Mouse (Mus musculus) kidney, postnatal 0 days (tissue): ENCODE measurements around the gene Ltf. TPM values are rescaled to one million over a fixed set of nuclear protein-coding genes. Genes with fewer than 3 reads are reported as not detected.

Source experiments
- ATAC-seq: fragments of 200-750 bp; cut with Nextera tagmentation; replicated peaks from 2 replicates; pipeline ENCODE4 v1.8.0; 2017; ENCODE audit warnings: low read depth, moderate number of reproducible peaks, moderate TSS enrichment, moderate library complexity; ENCODE audit not compliant: low FRiP score
- DNase-seq: peaks from one replicate; pipeline ENCODE4 v3.0.0-alpha.2; 2016; ENCODE audit warnings: low spot score
- H3K27ac ChIP-seq: fragments of 300-500 bp; sonication (generic); 2 replicates; pipeline ENCODE4 v1.5.1; 2014; ENCODE audit warnings: mild to moderate bottlenecking
- H3K27me3 ChIP-seq: fragments of 300-500 bp; sonication (generic); 2 replicates; pipeline ENCODE4 v1.6.1; 2014; ENCODE audit warnings: low read length, mixed read lengths; ENCODE audit not compliant: insufficient read depth
- H3K36me3 ChIP-seq: fragments of 300-500 bp; sonication (generic); 2 replicates; pipeline ENCODE4 v1.6.1; 2014; ENCODE audit warnings: low read length, mixed read lengths; ENCODE audit not compliant: insufficient read depth
- H3K4me1 ChIP-seq: fragments of 300-500 bp; sonication (generic); replicated peaks from 2 replicates; pipeline ENCODE4 v1.6.1; 2014; ENCODE audit warnings: antibody characterized with exemption, low read length, mixed read lengths; ENCODE audit not compliant: insufficient read depth
- H3K4me2 ChIP-seq: fragments of 300-500 bp; sonication (generic); 2 replicates; pipeline ENCODE4 v1.6.1; 2014; ENCODE audit warnings: mild to moderate bottlenecking, low read length, moderate library complexity, mixed read lengths
- H3K4me3 ChIP-seq: fragments of 300-500 bp; sonication (generic); replicated peaks from 2 replicates; pipeline ENCODE4 v1.5.1; 2014; ENCODE audit warnings: low read depth, low read length
- H3K9ac ChIP-seq: fragments of 300-500 bp; sonication (generic); 2 replicates; pipeline ENCODE4 v1.6.1; 2014; ENCODE audit warnings: low read depth, low read length
- H3K9me3 ChIP-seq: fragments of 300-500 bp; sonication (generic); replicated peaks from 2 replicates; pipeline ENCODE4 v1.6.1; 2016; ENCODE audit warnings: low read length, inconsistent platforms, mixed read lengths
- CTCF ChIP-seq: IDR thresholded peaks from 2 replicates; pipeline ENCODE4 v1.5.1; 2016; ENCODE audit warnings: antibody characterized with exemption, low read depth, mild to moderate bottlenecking, moderate library complexity
- WGBS: fragments of 180-500 bp; shearing (Covaris S2); extraction: QIAGEN DNeasy Blood & Tissue Kit; methylation state at CpG from one replicate; pipeline ENCODE4 v1.1.7; 2014; 5-methylcytosine and 5-hydroxymethylcytosine counted together
- polyA plus RNA-seq: library from polyadenylated mRNA; unstranded; fragments of >200 nt; fragmentation: Nextera tagmentation; extraction: Ambion mirVana; gene quantifications from 2 replicates; pipeline ENCODE4 v1.2.1, GENCODE M21; 2015

Gene Ltf
- polyA plus RNA-seq, 1 experiment from 2014 or later, result 2.5 TPM

DNA sequence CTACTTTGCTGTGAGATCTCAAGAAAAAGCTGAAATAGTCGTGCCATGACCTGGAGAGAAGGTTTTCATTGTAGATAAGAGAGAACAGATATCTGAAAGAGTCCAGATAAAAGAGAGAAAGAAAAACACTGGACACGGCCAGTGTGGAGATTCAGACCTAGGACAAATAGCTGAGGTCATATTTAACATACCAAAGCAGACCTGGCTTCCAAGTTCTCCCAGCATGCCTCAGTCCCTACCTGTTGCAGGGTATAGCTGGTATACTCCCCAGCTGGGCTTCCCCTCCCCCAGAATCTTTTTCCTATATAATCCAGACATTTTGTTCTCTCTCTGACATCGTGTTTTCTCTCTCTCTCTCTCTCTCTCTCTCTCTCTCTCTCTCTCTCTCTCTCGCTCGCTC is 68.9 kb downstream of the Ltf start:
- Histone ChIP-seq H3K9me3 (no peaks in the 10 kb centered on the region), H3K9ac (no peak overlapping the region), H3K4me3 (no peak overlapping the region), H3K36me3 (no peaks in the 10 kb centered on the region), H3K4me2 (no peak overlapping the region), H3K4me1 (no peaks in the 10 kb centered on the region), H3K27me3 (no peaks in the 10 kb centered on the region), H3K27ac (no peak overlapping the region)
- ATAC-seq, result no peak
- no peak for TF ChIP-seq CTCF
- WGBS, result 12% methylated on average over 5 of the region's 5 CpGs
- no peak for DNase-seq

DNA sequence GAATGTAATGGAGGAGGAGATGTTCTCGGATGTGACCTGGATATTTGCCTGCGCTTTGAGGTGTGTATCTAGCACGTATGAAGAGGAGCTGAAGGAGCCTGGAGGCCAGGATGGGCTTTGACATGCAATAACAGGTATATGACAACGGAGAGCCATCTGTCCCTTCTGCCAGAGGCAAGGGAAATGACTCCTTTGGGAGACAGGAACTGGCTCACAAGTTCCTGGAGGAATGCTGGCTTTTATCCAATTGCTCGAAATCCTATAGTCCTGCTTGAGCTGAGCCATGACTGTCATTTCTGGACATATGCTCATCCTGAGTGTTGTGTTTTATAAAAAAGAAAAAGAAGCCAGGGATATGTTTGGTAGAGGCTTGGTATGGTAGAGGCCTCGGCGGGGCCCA is 69.8 kb downstream of the Ltf start:
- H3K9ac ChIP-seq, result no peak overlapping the region
- TF ChIP-seq CTCF, result no peak
- no peaks in the 10 kb centered on the region for H3K27me3 ChIP-seq
- no peak overlapping the region for H3K27ac ChIP-seq
- DNase-seq (no peak), ATAC-seq (no peak)
- H3K4me2 ChIP-seq, result no peak overlapping the region
- H3K4me1 ChIP-seq, result no peaks in the 10 kb centered on the region
- H3K9me3 ChIP-seq, result no peaks in the 10 kb centered on the region
- no peak overlapping the region for H3K4me3 ChIP-seq
- 45% methylated on average over 7 of the region's 7 CpGs for WGBS
- H3K36me3 ChIP-seq, result no peaks in the 10 kb centered on the region

Other genes with a start within 250 kb of the Ltf start
- not detected in 2 replicates for gene Prss42, start 221.1 kb upstream of the Ltf start, polyA plus RNA-seq
- not detected in 2 replicates for gene Prss44, start 205.3 kb upstream of the Ltf start, polyA plus RNA-seq
- not detected in 2 replicates for gene Prss43, start 192.6 kb upstream of the Ltf start, polyA plus RNA-seq
- not detected in 2 replicates for gene Prss45, start 184.7 kb upstream of the Ltf start, polyA plus RNA-seq
- not detected in 2 replicates for gene Prss46, start 174.8 kb upstream of the Ltf start, polyA plus RNA-seq
- gene Prss50, start 161.3 kb upstream of the Ltf start, polyA plus RNA-seq, result 0.27 and 0.33 TPM in 2 replicates
- 4.1 and 5.3 TPM in 2 replicates for gene Als2cl, start 139.4 kb upstream of the Ltf start, polyA plus RNA-seq
- gene Tmie, start 139.2 kb upstream of the Ltf start, polyA plus RNA-seq, result 2.3 and 2.9 TPM in 2 replicates
- gene Fam240a, start 102.4 kb upstream of the Ltf start, polyA plus RNA-seq, result not detected in 2 replicates
- gene Tdgf1, start 73.1 kb upstream of the Ltf start, polyA plus RNA-seq, result not detected in 2 replicates
- gene Lrrc2, start 67.7 kb upstream of the Ltf start, polyA plus RNA-seq, result 0.33 and 0.51 TPM in 2 replicates
- 0.56 and 0.89 TPM in 2 replicates for gene Rtp3, start 28.7 kb upstream of the Ltf start, polyA plus RNA-seq
- 2.7 and 3.5 TPM in 2 replicates for gene Ccrl2, start 38.2 kb downstream of the Ltf start, polyA plus RNA-seq
- 39.6 and 39.9 TPM in 2 replicates for gene Lrrfip2, start 98.3 kb downstream of the Ltf start, polyA plus RNA-seq